Mouse (Mus musculus): ENCODE measurements around the gene Susd6. TPM values are rescaled to one million over a fixed set of nuclear protein-coding genes. Genes with fewer than 3 reads are reported as not detected.

The Susd6 gene
- total RNA-seq, 2 experiments from 2014 or later, result 46.3 to 49.6 TPM

GRCm38 (mm10) chr12:80838787-80839186 lies 48.5 kb downstream of the Susd6 start:
- DNase-seq, result no peak

- no peak for DNase-seq
Observed at GRCm38 (mm10) chr12:80839631-80840030, 49.3 kb downstream of the Susd6 start.

DNA sequence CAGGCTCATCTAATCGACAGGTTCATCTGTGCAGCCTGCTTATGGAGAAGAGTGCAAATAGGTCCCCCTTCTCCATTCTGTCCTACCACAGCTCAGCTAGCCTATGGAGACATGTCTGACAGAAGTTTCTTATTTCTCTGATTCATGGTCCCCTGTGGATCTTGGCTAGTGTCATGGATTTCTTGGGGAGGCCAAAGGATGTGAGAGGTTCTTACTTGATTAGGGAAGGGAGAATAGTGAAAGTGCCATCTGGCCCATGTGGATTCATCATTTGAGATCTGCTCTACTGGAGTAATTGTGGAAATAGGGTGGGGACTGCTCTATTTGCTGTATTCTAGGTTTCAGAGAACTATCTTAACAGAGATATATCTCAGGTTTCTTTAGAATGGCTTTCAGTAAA lies 51.3 kb downstream of the Susd6 start:
- DNase-seq, result no peak

- no peak for DNase-seq
Observed at GRCm38 (mm10) chr12:80842609-80843008, 52.3 kb downstream of the Susd6 start.

GRCm38 (mm10) chr12:80843236-80843635 lies 52.9 kb downstream of the Susd6 start:
- DNase-seq, result no peak

- no peak for DNase-seq
Observed at GRCm38 (mm10) chr12:80843651-80844444, 53.5 kb downstream of the Susd6 start.

DNA sequence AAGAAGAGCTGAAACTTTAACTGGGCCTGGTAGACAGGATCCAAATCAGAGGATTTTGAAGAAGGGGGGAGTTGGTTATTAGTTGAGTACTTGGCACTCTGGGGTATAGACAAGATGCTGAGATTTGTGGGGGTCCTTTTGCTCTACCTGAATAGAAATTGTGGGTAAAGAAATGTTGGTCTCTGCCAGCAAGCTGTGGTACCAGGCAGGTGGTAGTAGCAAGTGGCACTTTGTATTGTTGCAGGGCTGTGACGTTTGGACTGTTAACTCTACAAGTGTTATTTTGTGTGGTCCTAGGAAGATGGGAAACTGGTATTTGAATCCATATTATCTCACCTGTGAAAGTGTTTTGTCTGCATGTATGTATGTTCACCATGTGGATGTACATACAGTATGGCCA lies 55.6 kb downstream of the Susd6 start:
- no peak for DNase-seq

DNA sequence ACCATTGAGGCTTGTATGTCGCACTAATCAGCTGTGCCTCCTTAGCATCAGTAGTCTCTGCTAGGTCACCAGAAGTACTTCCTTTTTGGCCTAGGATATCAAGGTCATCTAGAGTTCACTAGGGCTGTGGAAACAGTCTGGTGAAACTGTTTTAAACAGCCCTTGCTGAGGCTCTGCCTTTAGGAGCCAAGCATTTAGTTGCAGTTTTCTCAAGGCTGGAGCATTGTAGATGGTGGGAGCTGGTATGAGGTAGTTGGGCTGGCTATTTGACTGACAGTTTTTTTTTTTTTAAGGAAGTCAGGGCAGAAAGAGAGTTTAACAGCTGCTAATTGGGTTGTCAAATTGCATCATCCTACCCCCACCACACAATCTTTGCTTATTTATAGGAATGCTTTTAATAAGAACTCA lies 56.6 kb downstream of the Susd6 start:
- DNase-seq, result no peak

DNA sequence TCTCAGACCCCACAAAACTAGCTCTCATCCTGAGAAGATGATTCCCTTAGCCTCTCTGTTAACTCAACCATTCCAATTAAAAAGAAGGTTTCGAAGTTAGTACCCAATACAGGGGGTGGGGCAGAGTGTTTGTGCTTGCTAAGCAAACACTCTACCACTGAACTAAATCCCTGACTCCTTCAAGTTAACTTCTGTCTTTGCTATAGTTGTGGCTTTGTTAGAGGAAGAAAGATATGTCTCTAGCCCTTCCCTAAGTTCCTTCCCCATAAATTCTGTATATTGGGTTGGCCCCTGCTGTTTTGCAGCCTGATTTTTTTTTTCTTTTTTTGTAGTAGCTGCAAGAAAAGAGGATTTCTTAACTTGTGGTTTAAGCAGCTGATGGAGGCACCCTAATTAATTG lies 61.7 kb downstream of the Susd6 start:
- DNase-seq, result no peak

DNA sequence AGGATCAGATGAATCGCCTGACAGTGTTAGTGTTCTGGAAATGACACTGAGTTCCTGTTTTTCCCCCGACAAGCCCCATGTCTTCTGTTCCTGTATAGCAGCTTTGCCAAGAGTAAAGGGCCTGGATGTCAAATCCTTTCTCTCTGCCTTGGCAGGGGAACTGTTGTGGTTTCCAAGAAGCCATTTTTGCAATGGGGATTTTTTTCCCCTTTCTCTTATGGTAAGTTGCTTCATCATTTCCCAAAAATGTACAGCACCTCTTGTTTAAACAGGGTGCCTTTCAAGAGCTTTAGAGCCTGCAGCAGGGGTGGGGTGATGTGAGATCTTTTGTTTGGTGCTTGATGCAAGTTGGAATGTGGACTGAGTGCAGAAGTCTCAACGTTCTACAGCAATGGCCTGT lies 63.4 kb downstream of the Susd6 start:
- DNase-seq, result no peak

GRCm38 (mm10) chr12:80854671-80855070 lies 64.4 kb downstream of the Susd6 start:
- no peak for DNase-seq

DNA sequence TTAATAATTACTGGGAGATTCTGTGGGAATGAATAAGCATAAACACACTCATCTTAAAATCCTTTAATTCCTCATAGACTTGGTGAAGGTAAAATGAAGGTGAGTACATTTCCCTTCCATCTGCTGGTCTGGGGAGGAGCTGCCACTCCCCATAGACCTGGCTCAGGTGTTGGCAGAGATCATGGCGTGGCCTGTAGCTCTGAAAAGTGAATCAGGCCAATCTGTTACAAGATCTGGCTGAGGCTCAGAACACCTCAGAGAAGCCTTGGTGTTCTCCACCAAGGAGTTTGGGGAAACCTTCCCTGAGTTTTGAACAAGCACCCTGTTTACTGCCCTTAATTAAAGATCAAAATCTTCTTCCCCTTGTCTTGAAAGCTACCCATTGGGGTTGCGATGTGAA lies 64.8 kb downstream of the Susd6 start:
- DNase-seq, result no peak

GRCm38 (mm10) chr12:80855581-80855980 lies 65.3 kb downstream of the Susd6 start:
- no peak for DNase-seq

DNA sequence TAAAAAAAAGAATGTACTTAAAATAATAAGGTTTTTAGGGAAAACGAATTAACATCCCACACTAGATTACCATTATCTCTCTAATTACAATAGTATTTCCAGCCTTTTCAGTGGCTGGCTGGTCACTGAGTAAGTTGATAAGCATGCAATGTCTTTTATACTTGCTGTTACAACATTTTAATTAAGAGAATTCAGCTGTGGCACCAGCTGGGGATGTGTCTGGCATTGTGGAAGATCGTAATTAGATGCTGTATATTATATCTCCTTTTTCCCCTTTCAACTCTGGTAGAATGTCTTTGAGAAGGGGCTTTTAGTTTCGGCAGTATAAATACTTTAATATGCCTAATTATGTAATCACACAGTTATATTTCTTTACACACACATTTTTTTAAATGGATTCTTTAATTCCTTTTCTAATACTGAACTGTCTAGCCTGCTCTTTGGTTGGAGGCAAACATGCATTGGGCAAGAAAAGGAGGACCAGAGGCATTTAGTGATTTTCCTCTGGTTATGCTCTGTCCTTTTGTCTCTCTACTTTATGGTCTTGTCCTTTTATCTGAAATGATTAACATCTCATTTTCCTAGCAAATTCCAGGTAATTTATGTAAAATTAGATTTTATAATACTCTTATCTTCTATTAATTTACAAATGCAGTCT lies 67.5 kb downstream of the Susd6 start:
- DNase-seq, result no peak

DNA sequence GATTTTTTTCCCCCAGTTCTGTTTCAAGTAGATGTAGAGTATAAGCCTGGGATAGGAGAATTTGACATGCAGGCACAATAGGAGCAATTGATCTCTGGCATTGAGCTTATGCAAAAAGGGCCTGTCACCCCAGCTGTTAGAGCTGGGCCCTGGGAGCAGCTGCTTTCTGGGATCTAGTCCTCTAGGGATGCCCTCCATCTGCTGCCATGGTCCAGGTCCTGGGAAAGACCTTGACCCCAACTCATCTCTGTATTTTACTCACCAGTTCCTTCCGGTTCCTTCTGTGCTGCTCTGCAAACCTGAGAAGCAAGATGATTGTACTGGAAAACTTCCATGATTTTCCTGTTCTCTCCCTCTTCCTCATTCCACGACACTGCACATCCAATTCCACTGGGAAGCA lies 68.0 kb downstream of the Susd6 start:
- no peak for DNase-seq

DNA sequence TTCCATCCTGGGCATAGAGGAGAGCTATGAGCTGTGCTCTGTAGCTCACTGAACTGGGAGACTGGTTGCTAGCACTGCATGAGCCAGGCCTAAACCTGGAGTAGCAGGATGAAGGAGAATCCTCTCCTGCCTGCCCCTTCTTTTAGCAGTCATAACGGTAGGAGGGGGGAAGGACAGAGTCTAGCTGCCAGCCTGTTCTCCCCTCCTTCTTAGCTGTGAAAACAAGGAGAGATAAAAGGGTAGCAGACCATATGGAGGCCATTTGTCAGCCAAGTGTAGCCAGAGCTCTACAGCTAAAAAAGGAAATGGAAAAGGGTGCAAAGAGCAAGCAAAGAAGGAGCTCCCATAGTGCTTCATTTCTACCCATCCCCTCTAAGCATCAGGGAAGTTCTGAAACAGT lies 71.6 kb downstream of the Susd6 start:
- no peak for DNase-seq

GRCm38 (mm10) chr12:80863370-80863769 lies 73.1 kb downstream of the Susd6 start:
- peak; percentile 39 for DNase-seq

DNA sequence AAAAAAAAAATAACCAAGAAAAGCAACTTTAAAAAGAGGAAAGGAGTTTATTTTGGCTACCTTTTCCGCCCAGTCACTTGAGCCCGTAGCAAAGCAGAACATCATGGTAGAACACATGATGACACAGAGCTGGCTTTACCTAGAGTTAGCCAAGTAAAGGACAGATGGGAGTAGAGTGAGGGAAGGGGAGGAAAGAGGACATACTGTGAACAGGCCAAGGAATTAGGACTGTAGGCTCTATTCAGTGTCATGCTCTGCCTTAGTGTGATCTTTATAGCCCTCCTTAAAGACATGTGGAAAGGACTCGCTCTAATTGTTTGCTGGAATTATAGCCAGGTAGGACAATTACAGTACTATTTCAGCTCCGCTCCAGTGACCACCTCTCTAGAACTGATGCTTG lies 74.9 kb downstream of the Susd6 start:
- no peak for DNase-seq

- no peak for DNase-seq
Observed at GRCm38 (mm10) chr12:80866023-80866422, 75.7 kb downstream of the Susd6 start.

DNA sequence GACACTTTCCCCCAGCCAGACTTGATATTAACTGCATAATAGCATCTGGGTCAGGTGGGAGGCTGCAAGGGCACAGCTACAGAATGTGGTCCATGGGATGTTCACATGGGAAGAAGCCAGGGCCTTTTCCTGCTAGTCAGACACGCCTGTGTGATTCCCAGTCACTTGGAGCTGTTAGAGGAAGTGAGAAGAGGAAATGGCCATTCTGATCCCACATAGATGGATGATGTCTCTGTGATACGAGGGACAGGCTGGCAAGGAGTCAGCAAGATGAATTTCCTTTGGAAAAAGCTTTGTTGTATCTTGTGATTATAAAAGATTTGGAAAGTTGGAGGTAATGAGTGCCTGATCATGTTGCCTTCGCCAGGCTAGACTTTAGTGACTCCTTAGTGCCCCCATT lies 76.8 kb downstream of the Susd6 start:
- peak; percentile 39 for DNase-seq

DNA sequence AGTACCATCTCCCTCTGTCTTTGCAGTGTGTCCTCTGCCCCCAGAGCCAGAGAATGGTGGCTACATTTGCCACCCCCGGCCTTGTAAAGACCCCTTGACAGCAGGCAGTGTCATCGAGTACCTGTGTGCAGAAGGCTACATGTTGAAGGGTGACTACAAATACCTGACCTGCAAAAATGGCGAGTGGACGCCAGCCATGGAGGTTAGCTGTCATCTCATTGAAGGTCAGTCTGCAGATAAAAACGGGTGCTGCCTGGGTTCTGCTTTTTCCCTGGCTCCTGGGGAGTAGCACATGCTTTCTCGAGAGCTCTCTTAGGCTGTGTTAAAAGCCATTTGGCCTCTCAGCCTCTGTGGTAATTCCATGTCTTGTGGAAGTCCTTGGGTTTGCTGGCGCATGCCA lies 78.1 kb downstream of the Susd6 start:
- DNase-seq, result no peak

GRCm38 (mm10) chr12:80877215-80878092 lies 87.1 kb downstream of the Susd6 start:
- peak; percentile 29 for DNase-seq

GRCm38 (mm10) chr12:80878093-80878430 lies 87.8 kb downstream of the Susd6 start:
- DNase-seq, result no peak

All from heart, postnatal 4 days (tissue).